Mouse (Mus musculus) heart, adult 2 months (tissue): Measurements from ENCODE around the gene Rab3il1.

Experiments
- CTCF ChIP-seq: fragments of 200-600 bp; IDR thresholded peaks from 2 replicates; pipeline ENCODE4 v1.8.1; 2022; ENCODE audit warnings: antibody characterized with exemption, mild to moderate bottlenecking, moderate library complexity
- EP300 ChIP-seq: fragments of 200-500 bp; IDR thresholded peaks from 2 replicates; pipeline ENCODE4 v1.6.1; 2011; ENCODE audit warnings: low read depth, low read length, control low read depth; ENCODE audit not compliant: insufficient read depth
- POLR2A ChIP-seq: fragments of 200-500 bp; IDR thresholded peaks from 2 replicates; pipeline ENCODE4 v1.6.1; 2011; ENCODE audit warnings: mild to moderate bottlenecking, low read depth, low read length, control low read depth; ENCODE audit not compliant: insufficient read depth

DNA sequence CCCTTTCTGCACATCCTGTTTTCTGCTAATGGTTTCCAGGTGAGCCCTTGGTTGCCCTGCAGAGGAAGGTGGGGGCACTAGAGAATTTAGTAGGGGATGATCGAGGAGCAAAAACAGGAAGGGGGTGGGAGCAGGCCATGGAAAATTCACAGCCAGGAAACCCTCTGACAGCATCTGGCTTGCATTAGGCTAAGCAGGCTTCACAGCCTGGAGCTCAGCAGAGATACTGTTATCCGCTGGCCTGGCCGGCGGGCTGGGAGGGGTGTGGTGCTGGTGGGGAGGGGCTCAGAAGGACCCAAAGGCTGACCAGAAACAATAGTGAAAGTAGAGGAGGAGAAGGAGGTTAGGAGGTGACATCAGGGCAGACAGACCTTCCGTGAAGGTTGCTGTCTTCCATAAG is 12.4 kb downstream of the Rab3il1 start:
- TF ChIP-seq CTCF (no peak), EP300 (peak; percentile 82), POLR2A (no peak)
